Mouse (Mus musculus): Measurements from ENCODE around the gene Pim3.

DNA sequence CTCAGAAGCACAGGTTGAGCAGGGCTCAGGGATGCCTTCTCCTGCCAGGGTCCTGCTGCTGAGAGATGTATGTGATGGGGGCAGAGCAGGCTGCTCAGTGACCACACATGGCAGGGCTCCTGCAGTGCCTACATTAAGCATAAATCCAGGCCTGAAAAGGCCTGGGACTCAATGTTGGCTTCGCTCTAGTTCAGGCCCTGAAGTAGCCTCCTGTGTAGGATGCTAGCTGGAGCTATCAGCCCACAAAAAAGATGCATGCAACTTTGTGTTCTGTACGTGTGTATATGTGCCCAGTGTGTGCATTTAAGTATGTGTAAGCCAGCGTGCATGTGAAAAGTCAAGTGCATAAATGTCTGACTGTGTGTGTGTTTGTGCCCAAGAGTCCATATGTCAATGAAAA is 12.1 kb downstream of the Pim3 start:
- TF ChIP-seq CTCF (IDR thresholded peaks at IDR 0.05; ENCODE audit: extremely low read depth, insufficient read length, insufficient replicate concordance, low read depth, low read length) (no peak), POLR2A (IDR thresholded peaks at IDR 0.05; ENCODE audit: low read depth, low read length) (no peak)
